Mouse (Mus musculus) ES-E14 (cell line): ENCODE measurements around the gene Tsg101.

ENCODE experiments used
- HCFC1 ChIP-seq: IDR thresholded peaks from 2 replicates; pipeline ENCODE4 v1.6.1; 2012; ENCODE audit warnings: low read length, inconsistent platforms, borderline replicate concordance; ENCODE audit not compliant: insufficient read depth
- ZNF384 ChIP-seq: IDR thresholded peaks from 2 replicates; pipeline ENCODE4 v1.6.1; 2012; ENCODE audit warnings: low read depth, low read length, inconsistent platforms

DNA sequence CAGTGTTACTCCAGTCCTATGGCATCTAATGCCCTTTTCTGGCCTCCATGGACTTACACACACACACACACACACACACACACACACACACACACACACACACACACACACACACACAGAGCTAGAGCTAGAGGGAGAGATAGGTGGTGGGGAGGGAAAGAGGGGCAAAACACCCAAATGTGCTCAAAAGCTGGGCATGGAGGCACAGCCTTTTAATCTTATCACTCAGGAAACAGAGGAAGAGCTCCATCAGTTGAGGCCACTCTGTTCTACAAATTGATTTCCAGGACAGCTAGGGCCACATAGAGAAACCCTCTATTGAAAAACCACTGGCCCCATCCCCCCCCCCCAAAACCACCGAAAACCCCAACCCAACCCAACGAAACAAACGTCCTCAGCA lies 36.5 kb downstream of the Tsg101 start:
- TF ChIP-seq ZNF384 (no peak), HCFC1 (no peak)
